Mouse (Mus musculus) skeletal muscle tissue, adult 2 months (tissue): ENCODE data around the gene Spin2f.
"Not testable (repeated sequence)": the region's sequence is repeated elsewhere in the genome, so short reads cannot be mapped to it uniquely, and the experiment has no call there.

Experiments used
- DNase-seq: peaks from one replicate; pipeline ENCODE4 v3.0.0-alpha.2; 2012; ENCODE audit warnings: low read depth, low spot score

Gene Spin2f

GRCm38 (mm10) chrX:31253594-31253993, at the start of gene Spin2f:
Gene Spin2f, plus strand, starts transcription at chrX:31253894.
- not testable (repeated sequence) for DNase-seq

GRCm38 (mm10) chrX:31212136-31212535, 41.6 kb upstream of the Spin2f start:
- DNase-seq = not testable (repeated sequence)

GRCm38 (mm10) chrX:31223536-31223935, 30.2 kb upstream of the Spin2f start:
- not testable (repeated sequence) for DNase-seq

- not testable (repeated sequence) for DNase-seq
Measured at GRCm38 (mm10) chrX:31235088-31235487, 18.6 kb upstream of the Spin2f start.

GRCm38 (mm10) chrX:31241754-31242153, 11.9 kb upstream of the Spin2f start:
- DNase-seq = not testable (repeated sequence)
